Comparison of ENCODE assay signal across 24 mouse cellular contexts in the genomic region with DNA sequence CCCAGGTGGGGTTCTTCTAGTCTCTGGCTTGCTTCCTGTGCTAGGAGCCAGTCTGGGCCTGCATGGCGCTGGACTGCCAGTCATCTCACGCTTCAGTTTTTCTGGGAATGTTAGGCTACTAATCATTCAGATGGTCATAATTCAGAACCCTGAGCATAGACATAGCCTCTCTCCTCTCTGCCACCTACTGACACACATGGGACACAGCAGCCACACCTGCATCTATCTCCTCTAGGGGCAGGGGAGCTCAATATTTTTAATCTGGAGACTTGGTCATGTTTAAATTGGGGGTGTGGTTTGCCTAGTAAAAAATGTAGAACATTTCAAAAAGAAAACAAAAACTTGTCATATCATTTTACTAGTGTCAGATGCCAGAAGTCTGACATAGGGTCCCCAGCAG.
DNase-seq lines count a peak whose midpoint lies in the region; ATAC-seq and TF ChIP-seq lines count a peak whose summit lies in the region.
"Had no signal": no experiment of that assay in that cellular context is flagged by ENCODE, and none has a peak within 500 bp of the region (broad histone marks: within the 10 kb centered on the region; RNA-seq: fewer than 3 reads in every experiment).

No protein-coding gene starts in this region.

- no peaks in the 10 kb centered on the region; the same call in 1 of the 2 replicates for H3K4me1 ChIP-seq in heart, postnatal 0 days (ENCODE audit: control insufficient read depth, insufficient read depth)
- no peaks in the 10 kb centered on the region for H3K4me1 ChIP-seq in lung, postnatal 0 days (ENCODE audit: insufficient read depth, low read depth, low read length)
- H3K4me1 ChIP-seq: embryonic facial prominence, embryonic 13.5 days; forebrain, embryonic 12.5 days; liver, embryonic 15.5 days; midbrain, embryonic 15.5 days; neural tube, embryonic 13.5 days had no signal

- DNase-seq in heart, postnatal 0 days (ENCODE audit: low spot score): no peak
- DNase-seq in heart, postnatal 36 days: no peak
- DNase-seq in left cerebral cortex, adult 2 months (ENCODE audit: extremely low spot score in 1 of 2, low spot score in 2 of 2): no peak
- no peak for DNase-seq in left cerebral cortex, postnatal 25 days (ENCODE audit: low spot score in 2 of 2)
- DNase-seq in lung, postnatal 0 days (ENCODE audit: low spot score): no peak
- DNase-seq in lung, postnatal 14 days: no peak
- no peak for DNase-seq in Patski (ENCODE audit: low read depth, low spot score)
- no peak for DNase-seq in urinary bladder, postnatal 4 days (ENCODE audit: low spot score in 2 of 2)
- DNase-seq: adrenal gland, postnatal 14 days; B cell, adult 2 months; cerebellum, adult 8-10 months; cerebellum, postnatal 36 days; embryo, embryonic 11 days; retina, postnatal 1 day; thymus, postnatal 36 days had no signal

- ATAC-seq in heart, postnatal 0 days (ENCODE audit: insufficient read depth, low read depth): no peak
- no peak for ATAC-seq in lung, postnatal 0 days
- no peak for ATAC-seq in Patski
- ATAC-seq: midbrain, embryonic 15.5 days had no signal

- no peak overlapping the region for H3K4me3 ChIP-seq in heart, postnatal 0 days (ENCODE audit: low read depth, low read length)
- H3K4me3 ChIP-seq in left cerebral cortex, adult 2 months: no peak overlapping the region
- H3K4me3 ChIP-seq in lung, postnatal 0 days (ENCODE audit: low read depth, low read length): no peak overlapping the region
- H3K4me3 ChIP-seq: embryonic facial prominence, embryonic 13.5 days; erythroblast, embryonic 14.5 days; forebrain, embryonic 12.5 days; heart, embryonic 13.5 days; liver, embryonic 15.5 days; midbrain, embryonic 15.5 days; myocyte; neural tube, embryonic 13.5 days had no signal

- no peak for TF ChIP-seq EP300 in heart, postnatal 0 days (IDR thresholded peaks at IDR 0.05; ENCODE audit: low read depth)
- TF ChIP-seq EP300 in lung, postnatal 0 days (IDR thresholded peaks at IDR 0.05): no peak

- no peaks in the 10 kb centered on the region for H3K36me3 ChIP-seq in heart, postnatal 0 days (replicated peaks; ENCODE audit: control insufficient read depth, insufficient read depth, low read length)
- H3K36me3 ChIP-seq in lung, postnatal 0 days (ENCODE audit: insufficient read depth, low read length): no peaks in the 10 kb centered on the region
- H3K36me3 ChIP-seq: embryonic facial prominence, embryonic 13.5 days; forebrain, embryonic 12.5 days; heart, embryonic 13.5 days; liver, embryonic 15.5 days; midbrain, embryonic 15.5 days; neural tube, embryonic 13.5 days had no signal

- no peak overlapping the region for H3K27ac ChIP-seq in heart, postnatal 0 days (ENCODE audit: low read depth)
- no peak overlapping the region for H3K27ac ChIP-seq in left cerebral cortex, adult 2 months
- no peak overlapping the region for H3K27ac ChIP-seq in lung, postnatal 0 days (ENCODE audit: low read length)
- H3K27ac ChIP-seq: embryonic facial prominence, embryonic 13.5 days; forebrain, embryonic 12.5 days; heart, embryonic 13.5 days; hindbrain, embryonic 14.5 days; liver, embryonic 15.5 days; midbrain, embryonic 15.5 days; neural tube, embryonic 13.5 days had no signal

- intact Hi-C loops in heart, postnatal 36 days (cut with DNase I): no loop called here
- intact Hi-C loops in left cerebral cortex, adult 2 months (cut with DNase I): no loop called here
- intact Hi-C loops in left cerebral cortex, postnatal 25 days (cut with DNase I): no loop called here

- no peaks in the 10 kb centered on the region for H3K27me3 ChIP-seq in heart, postnatal 0 days (ENCODE audit: control insufficient read depth, insufficient read depth, low read length)
- H3K27me3 ChIP-seq in lung, postnatal 0 days (replicated peaks; ENCODE audit: insufficient read depth, low read length): no peaks in the 10 kb centered on the region
- H3K27me3 ChIP-seq in Patski: no peaks in the 10 kb centered on the region
- H3K27me3 ChIP-seq: embryonic facial prominence, embryonic 13.5 days; forebrain, embryonic 12.5 days; heart, embryonic 13.5 days; liver, embryonic 15.5 days; midbrain, embryonic 15.5 days; neural tube, embryonic 13.5 days had no signal

- no peak overlapping the region for H3K9ac ChIP-seq in heart, postnatal 0 days (replicated peaks; ENCODE audit: low read depth, low read length)
- H3K9ac ChIP-seq in lung, postnatal 0 days (replicated peaks; ENCODE audit: low read depth): no peak overlapping the region
- H3K9ac ChIP-seq: embryonic facial prominence, embryonic 13.5 days; forebrain, embryonic 12.5 days; heart, embryonic 13.5 days; hindbrain, embryonic 14.5 days; liver, embryonic 15.5 days; midbrain, embryonic 15.5 days; neural tube, embryonic 13.5 days had no signal

- no peaks in the 10 kb centered on the region for H3K9me3 ChIP-seq in heart, postnatal 0 days (replicated peaks; ENCODE audit: control insufficient read depth, low read length)
- H3K9me3 ChIP-seq in lung, postnatal 0 days (ENCODE audit: low read length): no peaks in the 10 kb centered on the region
- H3K9me3 ChIP-seq: embryonic facial prominence, embryonic 13.5 days; forebrain, embryonic 12.5 days; heart, embryonic 13.5 days; liver, embryonic 15.5 days; midbrain, embryonic 15.5 days; neural tube, embryonic 13.5 days had no signal

- WGBS in heart, postnatal 0 days: 94% methylated on average over 2 of the region's 2 CpGs
- WGBS in lung, postnatal 0 days: 91% methylated on average over 2 of the region's 2 CpGs

- no peak overlapping the region for H3K4me2 ChIP-seq in heart, postnatal 0 days (ENCODE audit: low read depth, low read length)
- no peak overlapping the region for H3K4me2 ChIP-seq in lung, postnatal 0 days (replicated peaks; ENCODE audit: low read depth, low read length)
- H3K4me2 ChIP-seq: embryonic facial prominence, embryonic 13.5 days; forebrain, embryonic 12.5 days; heart, embryonic 13.5 days; hindbrain, embryonic 14.5 days; liver, embryonic 15.5 days; midbrain, embryonic 15.5 days; neural tube, embryonic 13.5 days had no signal

- CTCF ChIA-PET in Patski (lab: Charles Lee): no interaction called here

- peak; percentile 56 for TF ChIP-seq CTCF in heart, postnatal 0 days (IDR thresholded peaks at IDR 0.05; ENCODE audit: low read depth)
- peak; percentile 17 for TF ChIP-seq CTCF in left cerebral cortex, adult 2 months (IDR thresholded peaks at IDR 0.05)
- TF ChIP-seq CTCF in lung, postnatal 0 days (IDR thresholded peaks at IDR 0.05): peak; percentile 51
- TF ChIP-seq CTCF in Patski (IDR thresholded peaks at IDR 0.05): peak; percentile 39

- POLR2A ChIA-PET in Patski (lab: Charles Lee): no interaction called here

- in situ Hi-C loops in Patski (cut with MboI; ENCODE audit: low pct_unique_long_range_greater_than_20kb): no loop called here
